Mouse (Mus musculus): ENCODE measurements around the gene Bod1.

- no peak for TF ChIP-seq CTCF (IDR thresholded peaks at IDR 0.05)
- TF ChIP-seq EP300 (IDR thresholded peaks at IDR 0.05) = no peak
Measured at GRCm38 (mm10) chr11:31713116-31713515, 41.4 kb upstream of the Bod1 start.

Measured in lung, postnatal 0 days (tissue).